Comparison of ENCODE assay signal across 15 mouse cellular contexts in genomic region chr7:70423524-70424230, GRCm38 (mm10). TPM values are rescaled to one million over a fixed set of nuclear protein-coding genes. Genes with fewer than 3 reads are reported as not detected.
DNase-seq lines count a peak whose midpoint lies in the region; ATAC-seq lines count a peak whose summit lies in the region.
"Had no signal": no experiment of that assay in that cellular context is flagged by ENCODE, and none has a peak within 500 bp of the region (broad histone marks: within the 10 kb centered on the region; RNA-seq: fewer than 3 reads in every experiment).

No protein-coding gene starts in this region.

- no peak overlapping the region for H3K4me3 ChIP-seq in hindbrain, embryonic 12.5 days
- H3K4me3 ChIP-seq: kidney, embryonic 15.5 days; limb, embryonic 12.5 days; lung, embryonic 15.5 days; stomach, embryonic 15.5 days had no signal

- intact Hi-C loops in left cerebral cortex, postnatal 25 days (cut with DNase I) = no loop called here

- no peak overlapping the region for H3K9ac ChIP-seq in hindbrain, embryonic 12.5 days
- H3K9ac ChIP-seq: kidney, embryonic 15.5 days; limb, embryonic 12.5 days; lung, embryonic 15.5 days; stomach, embryonic 15.5 days had no signal

- peak overlapping the region; percentile 72 for H3K27ac ChIP-seq in hindbrain, embryonic 12.5 days
- H3K27ac ChIP-seq: kidney, embryonic 15.5 days; limb, embryonic 12.5 days; lung, embryonic 15.5 days; stomach, embryonic 15.5 days had no signal

- DNase-seq in kidney, postnatal 36 days = peak; percentile 33 to 36
- no peak for DNase-seq in kidney, postnatal 4 days
- peak; percentile 12 for DNase-seq in retina, postnatal 1 day
- DNase-seq in retina, embryonic 14.5 days (ENCODE audit: low spot score) = no peak
- no peak for DNase-seq in left cerebral cortex, postnatal 25 days (ENCODE audit: low spot score in 2 of 2)
- DNase-seq in gastrocnemius, postnatal 10 days = no peak
- DNase-seq: cerebellum, adult 18-20 months; heart, adult 18-20 months; thymus, postnatal 25 days had no signal

- no peaks in the 10 kb centered on the region for H3K27me3 ChIP-seq in hindbrain, embryonic 12.5 days
- H3K27me3 ChIP-seq: kidney, embryonic 15.5 days; limb, embryonic 12.5 days; lung, embryonic 15.5 days; stomach, embryonic 15.5 days had no signal

- ATAC-seq in hindbrain, embryonic 12.5 days (ENCODE audit: low FRiP score) = peak; percentile 63

- WGBS in hindbrain, embryonic 12.5 days = 59% methylated on average over 10 of the region's 10 CpGs

- no peaks in the 10 kb centered on the region for H3K36me3 ChIP-seq in hindbrain, embryonic 12.5 days
- H3K36me3 ChIP-seq: limb, embryonic 12.5 days; lung, embryonic 15.5 days; stomach, embryonic 15.5 days had no signal

- H3K4me1 ChIP-seq in hindbrain, embryonic 12.5 days = peaks cover 8% of the 10 kb centered on the region
- H3K4me1 ChIP-seq: limb, embryonic 12.5 days; lung, embryonic 15.5 days; stomach, embryonic 15.5 days had no signal

- H3K4me2 ChIP-seq in hindbrain, embryonic 12.5 days (replicated peaks) = no peak overlapping the region
- H3K4me2 ChIP-seq: kidney, embryonic 15.5 days; limb, embryonic 12.5 days; lung, embryonic 15.5 days; stomach, embryonic 15.5 days had no signal

- no peaks in the 10 kb centered on the region for H3K9me3 ChIP-seq in hindbrain, embryonic 12.5 days (replicated peaks)
- H3K9me3 ChIP-seq: kidney, embryonic 15.5 days; limb, embryonic 12.5 days; lung, embryonic 15.5 days; stomach, embryonic 15.5 days had no signal

RNA-seq across cellular contexts. Expression of gene Nr2f2, which starts 57.1 kb away (rescaled TPM):
- 133 and 146 TPM in 2 replicates for polyA plus RNA-seq in hindbrain, embryonic 12.5 days (2016; fragmentation: Nextera tagmentation; extraction: Ambion mirVana)
- 10 to 100 TPM; 34.2 to 38.4 TPM for total RNA-seq in left cerebral cortex, postnatal 25 days (2021)
- total RNA-seq in gastrocnemius, postnatal 10 days (2021) = 10 to 100 TPM; 32.7 to 39.2 TPM
- total RNA-seq: megakaryocyte progenitor cell, adult 5-6 weeks had no signal

Comparison
In these comparisons a context has a peak if more than half of its experiments do, and no peak if none do; other contexts are left out.
1. DNase-seq: peak in kidney, postnatal 36 days (2 of 2) and retina, postnatal 1 day (single experiment); none in kidney, postnatal 4 days (0 of 2), retina, embryonic 14.5 days (single experiment), left cerebral cortex, postnatal 25 days (0 of 2) and gastrocnemius, postnatal 10 days (single experiment).